Mouse (Mus musculus): ENCODE measurements around the gene Zdhhc16. TPM values are rescaled to one million over a fixed set of nuclear protein-coding genes. Genes with fewer than 3 reads are reported as not detected.
"Not testable (repeated sequence)": the region's sequence is repeated elsewhere in the genome, so short reads cannot be mapped to it uniquely, and the experiment has no call there.

The Zdhhc16 gene
- total RNA-seq, 2 experiments from 2014 or later, result 15.1 to 21.4 TPM

DNA sequence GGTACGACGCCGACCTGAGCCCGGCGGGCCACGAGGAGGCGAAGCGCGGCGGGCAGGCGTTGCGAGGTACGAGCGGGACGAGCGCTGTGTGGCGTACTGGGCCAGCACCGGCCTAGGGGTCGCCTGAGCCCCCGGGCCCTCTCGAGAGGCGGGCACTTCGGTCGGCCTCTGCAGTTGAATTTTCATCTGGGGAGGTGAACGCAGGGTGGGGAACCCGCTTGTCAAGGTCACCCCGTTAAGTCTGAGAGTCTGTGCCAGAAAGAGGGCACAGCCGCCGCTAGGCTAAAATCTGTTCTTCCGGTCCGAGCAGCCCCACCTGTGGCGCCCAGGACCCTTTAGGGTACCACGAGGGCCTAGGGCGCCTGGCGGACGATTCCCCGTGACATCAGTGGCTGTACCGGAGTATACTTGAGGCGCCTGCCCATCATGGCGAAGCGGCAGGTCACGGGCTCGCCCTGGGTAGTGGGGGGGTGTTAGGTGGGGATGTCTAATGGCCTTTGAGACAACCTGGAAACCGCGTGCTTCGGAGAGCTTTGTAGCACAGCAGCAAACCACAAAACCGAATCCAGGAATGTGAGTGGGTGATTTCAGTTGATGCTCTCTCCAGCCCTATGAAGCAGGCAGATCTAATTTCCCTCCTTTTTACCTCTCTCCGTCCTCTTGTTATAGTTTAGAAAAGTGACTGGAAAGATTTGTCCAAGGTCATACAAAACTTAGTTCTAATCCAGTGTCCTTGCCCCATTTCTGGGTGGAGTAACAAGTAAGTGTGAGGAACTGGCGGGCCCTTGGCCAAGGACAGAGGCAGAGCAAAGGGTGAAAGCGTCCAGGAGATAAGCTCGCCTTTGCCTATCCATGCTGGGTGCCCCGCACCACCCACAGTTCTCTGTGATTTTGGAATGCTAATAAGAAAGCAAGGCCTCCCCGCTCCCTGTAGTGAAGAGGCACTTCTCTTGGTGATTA lies 20.9 kb upstream of the Zdhhc16 start:
- no peak for ATAC-seq (replicated peaks; ENCODE audit: low FRiP score, poor library complexity, severe bottlenecking)

- no peak for ATAC-seq (replicated peaks; ENCODE audit: low FRiP score, poor library complexity, severe bottlenecking)
Measured at GRCm38 (mm10) chr19:41913774-41914591, 19.3 kb upstream of the Zdhhc16 start.

GRCm38 (mm10) chr19:41914592-41914882 lies 18.7 kb upstream of the Zdhhc16 start:
- ATAC-seq (replicated peaks; ENCODE audit: low FRiP score, poor library complexity, severe bottlenecking), result not testable (repeated sequence)

- no peak for ATAC-seq (replicated peaks; ENCODE audit: low FRiP score, poor library complexity, severe bottlenecking)
Measured at GRCm38 (mm10) chr19:41915294-41915693, 18.0 kb upstream of the Zdhhc16 start.

DNA sequence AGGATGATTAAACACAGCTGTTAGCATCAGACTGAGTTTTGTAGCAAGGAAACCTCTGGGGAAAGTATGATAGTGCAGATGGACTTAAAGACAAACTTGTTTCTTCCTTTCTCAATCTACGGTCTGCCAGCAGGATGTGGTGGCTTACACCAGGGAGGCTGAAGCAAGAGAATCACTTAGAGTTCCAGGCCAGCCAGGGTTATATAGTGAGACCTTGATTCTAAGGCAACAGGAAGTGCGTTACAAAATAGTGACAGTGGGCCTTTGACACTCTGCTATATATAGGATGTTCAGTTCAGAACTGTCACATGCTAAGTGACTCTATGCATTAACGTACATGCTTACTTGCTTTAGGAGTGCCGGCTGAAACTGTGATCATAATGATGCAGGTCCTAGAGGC lies 16.4 kb upstream of the Zdhhc16 start:
- no peak for ATAC-seq (replicated peaks; ENCODE audit: low FRiP score, poor library complexity, severe bottlenecking)

- ATAC-seq (replicated peaks; ENCODE audit: low FRiP score, poor library complexity, severe bottlenecking), result no peak
Measured at GRCm38 (mm10) chr19:41919471-41919870, 13.8 kb upstream of the Zdhhc16 start.

- ATAC-seq (replicated peaks; ENCODE audit: low FRiP score, poor library complexity, severe bottlenecking), result no peak
Measured at GRCm38 (mm10) chr19:41920412-41921067, 12.7 kb upstream of the Zdhhc16 start.

DNA sequence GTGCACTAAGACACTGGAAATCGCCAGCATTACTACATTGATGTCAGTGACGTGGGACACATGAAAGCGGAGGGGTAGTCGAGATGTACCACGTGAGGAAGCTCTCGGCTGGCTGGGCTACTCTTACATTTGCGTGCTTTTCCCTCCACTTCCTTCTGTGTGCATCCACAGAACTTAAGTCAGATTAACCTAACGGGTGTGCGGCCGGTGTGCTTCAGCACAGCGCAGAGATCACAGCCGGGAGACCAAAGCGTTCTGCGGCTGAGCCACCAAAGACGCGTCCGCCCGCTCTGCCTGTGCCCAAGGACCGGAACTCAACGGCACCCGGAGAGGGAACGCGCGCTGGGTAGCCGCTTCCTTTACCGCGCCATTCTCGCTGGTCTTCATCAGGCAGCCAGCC lies 594 bp upstream of the Zdhhc16 start:
- ATAC-seq (replicated peaks; ENCODE audit: low FRiP score, poor library complexity, severe bottlenecking), result peak; percentile 47

- ATAC-seq (replicated peaks; ENCODE audit: low FRiP score, poor library complexity, severe bottlenecking), result peak; percentile 36; the same call in 1 of the 2 replicates
Measured at GRCm38 (mm10) chr19:41934124-41934523, 844 bp downstream of the Zdhhc16 start.

DNA sequence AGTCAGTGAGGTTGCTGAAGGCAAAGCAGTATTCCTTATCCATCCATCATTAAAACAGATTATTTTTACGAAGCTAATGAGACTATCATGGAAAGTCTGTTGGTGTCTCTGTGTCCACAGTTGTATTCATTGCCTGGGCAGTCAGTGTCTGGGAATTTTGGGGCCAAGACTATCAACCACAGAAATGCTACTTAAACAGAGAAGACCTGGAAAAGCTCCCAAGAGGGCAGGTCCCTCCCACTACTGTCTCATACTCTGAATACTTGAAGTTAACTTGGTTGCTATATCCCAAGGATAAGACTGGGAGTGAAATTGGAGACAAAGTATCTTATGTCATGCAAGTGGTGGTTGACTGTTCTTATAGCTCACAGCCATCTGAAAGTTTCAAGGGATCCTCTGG lies 2.6 kb downstream of the Zdhhc16 start:
- ATAC-seq (replicated peaks; ENCODE audit: low FRiP score, poor library complexity, severe bottlenecking), result no peak

- no peak for ATAC-seq (replicated peaks; ENCODE audit: low FRiP score, poor library complexity, severe bottlenecking)
Measured at GRCm38 (mm10) chr19:41938539-41938938, 5.3 kb downstream of the Zdhhc16 start.

GRCm38 (mm10) chr19:41943841-41944240 lies 10.6 kb downstream of the Zdhhc16 start:
- ATAC-seq (replicated peaks; ENCODE audit: low FRiP score, poor library complexity, severe bottlenecking), result no peak

GRCm38 (mm10) chr19:41952287-41952686 lies 19.0 kb downstream of the Zdhhc16 start:
- no peak for ATAC-seq (replicated peaks; ENCODE audit: low FRiP score, poor library complexity, severe bottlenecking)

GRCm38 (mm10) chr19:41953574-41953973 lies 20.3 kb downstream of the Zdhhc16 start:
- ATAC-seq (replicated peaks; ENCODE audit: low FRiP score, poor library complexity, severe bottlenecking), result no peak

- ATAC-seq (replicated peaks; ENCODE audit: low FRiP score, poor library complexity, severe bottlenecking), result no peak
Measured at GRCm38 (mm10) chr19:41969618-41970017, 36.3 kb downstream of the Zdhhc16 start.

DNA sequence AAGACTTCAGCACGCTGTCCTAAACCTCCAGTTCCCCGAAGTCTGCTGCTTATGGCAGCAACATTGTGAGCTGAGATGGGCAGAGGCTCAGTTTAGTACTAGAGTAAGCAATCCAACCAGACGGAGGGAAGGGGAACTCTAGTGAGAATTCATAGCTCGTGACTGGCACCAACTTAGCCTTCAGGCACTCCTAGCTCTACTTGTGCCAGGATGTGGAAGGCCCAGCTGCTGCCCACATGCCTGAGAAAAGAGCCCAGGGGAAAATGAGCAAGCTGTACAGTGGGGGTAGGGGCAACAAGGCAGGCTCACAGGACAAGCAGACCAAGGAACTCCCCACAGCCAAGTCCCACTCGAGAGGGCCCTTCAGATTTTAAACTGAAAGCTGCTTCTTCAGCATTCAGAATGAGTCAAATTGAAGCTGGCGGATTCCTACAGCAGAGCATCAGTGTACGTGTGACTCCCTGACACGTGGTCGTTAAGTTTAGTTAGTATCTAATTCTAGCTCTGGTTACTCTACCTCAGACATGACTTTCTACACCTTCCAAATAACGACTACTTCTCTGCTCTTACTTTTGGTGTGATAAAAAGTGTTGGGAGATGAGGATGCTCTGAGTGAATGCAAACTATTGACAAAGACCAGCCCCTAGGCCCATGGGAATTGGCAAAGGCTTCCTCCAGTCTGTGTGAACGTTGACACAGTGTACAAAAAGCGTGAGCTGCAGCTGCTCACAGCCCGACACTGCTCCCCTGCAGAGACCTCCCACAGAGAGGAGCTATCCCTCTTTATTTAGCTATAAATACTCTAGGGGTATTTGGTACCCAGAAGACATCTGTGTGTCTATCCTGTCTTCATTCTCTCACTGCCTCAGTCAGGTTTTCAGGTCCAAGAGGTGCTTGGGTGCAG lies 40.9 kb downstream of the Zdhhc16 start:
- no peak for ATAC-seq (replicated peaks; ENCODE audit: low FRiP score, poor library complexity, severe bottlenecking)

DNA sequence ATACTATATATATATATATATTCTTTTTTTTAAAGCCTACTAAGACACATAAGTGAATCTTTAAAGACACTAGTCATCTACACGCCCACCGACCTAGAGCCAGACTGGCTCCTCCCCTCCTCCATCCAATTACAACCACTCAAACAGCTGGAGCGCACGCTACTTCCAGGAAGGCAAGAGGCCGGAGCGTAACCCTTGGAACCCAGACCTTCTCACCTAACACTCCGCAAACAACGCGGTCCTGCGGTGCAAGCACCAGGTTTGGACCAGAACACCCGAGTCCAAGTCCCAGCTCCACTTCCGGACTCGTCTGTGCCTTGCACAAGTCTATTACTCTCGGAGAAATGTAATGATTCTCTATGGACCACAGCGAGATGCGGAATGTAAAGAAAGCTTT lies 47.1 kb downstream of the Zdhhc16 start:
- ATAC-seq (replicated peaks; ENCODE audit: low FRiP score, poor library complexity, severe bottlenecking), result peak; percentile 26

DNA sequence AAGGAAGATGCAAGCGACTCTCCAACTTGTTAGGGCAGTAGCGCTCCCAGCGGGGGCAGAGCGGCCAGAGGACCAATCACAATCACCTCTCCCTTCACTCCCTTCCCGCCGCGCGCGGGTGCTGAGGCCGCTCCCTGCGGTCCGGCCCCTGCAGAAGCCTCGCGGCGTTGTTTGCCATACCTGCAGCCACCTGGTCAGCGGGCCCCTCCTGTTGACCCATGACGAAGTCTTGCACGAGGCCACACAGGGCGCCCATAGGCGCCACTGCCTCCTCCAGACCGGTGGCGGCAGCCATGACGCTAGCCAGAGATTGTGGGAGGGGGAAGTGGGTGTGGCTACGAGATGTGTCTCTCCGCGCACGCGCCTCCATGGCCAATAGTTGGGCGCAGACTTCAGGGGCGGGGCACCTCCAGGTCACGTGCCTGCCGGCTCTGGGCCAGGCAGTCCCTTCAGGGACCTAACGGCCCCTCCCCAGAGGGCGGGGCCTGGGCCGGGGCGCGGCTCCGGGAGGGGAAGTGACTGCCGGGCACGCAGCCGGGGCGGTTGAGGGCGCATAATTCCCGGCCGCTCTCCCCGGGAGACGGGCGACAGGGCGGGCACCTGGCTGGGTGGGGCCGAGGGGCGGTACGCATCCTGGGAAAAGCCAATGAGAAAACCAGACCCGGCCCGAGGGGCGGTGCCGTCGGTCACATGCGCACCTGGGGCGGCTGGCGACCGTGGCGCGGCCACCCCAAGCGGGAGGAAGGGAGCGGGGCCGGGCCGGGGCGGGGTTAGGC lies 47.7 kb downstream of the Zdhhc16 start, which contains the start of gene Mms19:
TSS of gene Mms19 (minus strand) at position 339 of the 776 bp plus-strand sequence.
- peak; percentile 90 for ATAC-seq (replicated peaks; ENCODE audit: low FRiP score, poor library complexity, severe bottlenecking)

DNA sequence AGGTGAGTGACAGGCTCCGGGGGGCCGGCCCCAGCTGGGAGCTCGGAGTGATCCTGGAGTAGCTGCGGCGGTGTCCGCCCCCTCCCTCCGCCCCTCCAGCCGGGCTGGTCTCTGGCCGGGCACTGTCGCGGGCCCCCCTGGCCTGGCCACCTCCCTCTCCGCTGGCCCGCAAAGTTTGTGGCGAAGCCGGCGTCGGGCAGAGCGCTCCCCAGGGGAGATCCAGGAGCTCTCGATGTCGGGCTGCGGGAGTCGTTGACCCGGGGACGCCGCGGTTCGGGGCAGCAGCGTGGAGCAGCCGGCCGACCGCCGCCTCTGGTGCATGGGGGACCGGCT lies 48.3 kb downstream of the Zdhhc16 start, which contains the start of gene Ubtd1:
TSS of gene Ubtd1 (plus strand) at position 169 of the 333 bp plus-strand sequence.
- ATAC-seq (replicated peaks; ENCODE audit: low FRiP score, poor library complexity, severe bottlenecking), result no peak
